Mouse (Mus musculus): ENCODE measurements around the gene Fyttd1. TPM values are rescaled to one million over a fixed set of nuclear protein-coding genes. Genes with fewer than 3 reads are reported as not detected.

The Fyttd1 gene
- 122 and 125 TPM in 2 replicates for polyA plus RNA-seq (2016; fragmentation: Nextera tagmentation; extraction: Ambion mirVana)

DNA sequence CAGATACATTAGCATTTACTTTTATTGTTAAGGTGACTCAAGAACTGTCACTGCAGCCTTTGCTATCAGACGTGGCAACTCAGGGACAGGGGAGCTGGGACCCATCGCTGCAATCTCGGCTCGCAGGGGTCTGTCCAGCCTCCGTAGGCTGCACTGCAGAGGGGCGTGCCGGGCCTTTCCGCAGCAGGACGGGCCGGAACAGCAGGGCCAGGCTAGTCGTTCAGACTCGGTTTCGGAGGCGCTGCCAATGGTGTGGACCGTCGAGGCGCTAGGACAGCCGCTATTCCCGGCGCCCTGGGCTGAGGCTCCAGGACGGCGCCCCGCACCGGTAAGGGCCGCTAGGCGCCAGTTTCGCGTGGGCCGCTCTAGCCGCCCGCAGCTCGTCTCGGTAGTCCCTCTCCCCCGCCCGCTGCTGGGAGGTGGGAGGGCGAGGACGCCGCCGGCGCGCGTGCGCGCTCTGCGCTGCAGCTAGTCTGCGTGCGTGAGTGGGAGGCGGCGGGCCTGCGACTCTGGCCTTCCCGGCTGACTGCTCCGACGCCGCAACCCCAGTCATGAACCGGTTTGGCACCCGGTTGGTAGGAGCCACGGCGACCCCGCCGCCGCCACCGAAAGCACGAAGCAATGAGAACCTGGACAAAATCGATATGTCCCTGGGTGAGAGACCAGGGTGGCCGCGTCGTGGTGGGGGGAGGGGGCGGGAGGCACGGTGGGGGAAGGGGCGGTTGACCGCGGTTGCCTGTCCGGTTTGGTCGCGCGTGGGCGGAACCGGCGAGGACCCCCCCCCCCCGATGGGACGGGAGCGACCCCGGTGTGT, at the start of gene Fyttd1, which contains the start of gene Rubcn:
TSS of gene Fyttd1 (plus strand) at position 158 of the 814 bp plus-strand sequence.
TSS of gene Rubcn (minus strand) at position 424 of the 814 bp plus-strand sequence.
- Histone ChIP-seq H3K9me3 (no peaks in the 10 kb centered on the region), H3K36me3 (replicated peaks) (no peaks in the 10 kb centered on the region), H3K4me3 (replicated peaks) (peak within 1 kb of the TSS; percentile 94), H3K9ac (peak within 1 kb of the TSS; percentile 87), H3K4me2 (peak within 1 kb of the TSS; percentile 90), H3K4me1 (peaks cover 13% of the 10 kb centered on the region), H3K27ac (peak within 1 kb of the TSS; percentile 81), H3K27me3 (no peaks in the 10 kb centered on the region)
- 3% methylated on average over 80 of the region's 83 CpGs for WGBS
- ATAC-seq (ENCODE audit: low FRiP score), result peak; percentile 97

DNA sequence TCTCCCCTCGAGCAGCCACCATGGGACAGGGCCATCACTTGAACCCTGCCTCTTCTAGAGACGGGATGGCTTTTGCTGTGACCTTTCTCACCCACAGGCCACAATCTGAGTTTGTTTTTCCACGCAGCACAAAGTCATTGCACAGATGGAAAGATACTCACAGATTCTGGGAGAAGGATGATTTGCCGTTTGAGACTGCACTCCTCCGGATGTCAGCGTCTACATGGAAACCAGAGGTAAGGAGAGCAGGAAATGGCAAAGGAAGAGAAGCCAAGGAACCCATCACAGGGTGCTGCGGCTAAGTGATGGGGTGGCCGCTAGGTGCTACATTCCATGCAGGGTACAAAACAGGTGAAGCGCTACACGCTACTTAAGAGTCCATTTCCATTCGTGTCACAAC, 48.2 kb upstream of the Fyttd1 start:
- H3K4me1 ChIP-seq, result no peaks in the 10 kb centered on the region
- H3K9me3 ChIP-seq, result no peaks in the 10 kb centered on the region
- peaks cover 56% of the 10 kb centered on the region for H3K36me3 ChIP-seq (replicated peaks)
- no peaks in the 10 kb centered on the region for H3K27me3 ChIP-seq
- ATAC-seq (ENCODE audit: low FRiP score), result no peak
- no peak overlapping the region for H3K27ac ChIP-seq
- H3K4me3 ChIP-seq (replicated peaks), result no peak overlapping the region
- H3K9ac ChIP-seq, result no peak overlapping the region
- WGBS, result 94% methylated on average over 11 of the region's 11 CpGs
- no peak overlapping the region for H3K4me2 ChIP-seq

DNA sequence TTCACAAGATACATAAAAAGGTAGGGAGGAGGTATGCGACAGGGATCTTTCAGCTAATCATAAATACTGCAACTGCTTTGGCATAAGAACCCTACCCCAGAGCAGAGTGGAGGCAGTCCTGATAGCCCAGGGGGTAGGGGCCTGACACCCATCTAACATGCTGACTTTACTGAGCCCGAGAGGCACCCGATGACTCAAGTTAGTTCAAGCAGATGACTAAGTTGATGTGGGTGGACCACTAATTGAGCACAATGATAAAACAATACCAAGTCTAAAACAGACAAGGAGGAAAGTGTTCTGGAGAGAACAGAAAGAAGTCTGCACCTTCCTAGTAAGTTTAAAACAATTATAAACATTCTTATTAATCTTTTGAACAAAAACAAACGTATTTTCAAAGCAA, 45.8 kb upstream of the Fyttd1 start:
- H3K4me3 ChIP-seq (replicated peaks), result no peak overlapping the region
- H3K4me2 ChIP-seq, result no peak overlapping the region
- H3K4me1 ChIP-seq, result no peaks in the 10 kb centered on the region
- no peaks in the 10 kb centered on the region for H3K9me3 ChIP-seq
- H3K27me3 ChIP-seq, result no peaks in the 10 kb centered on the region
- H3K9ac ChIP-seq, result no peak overlapping the region
- no peak overlapping the region for H3K27ac ChIP-seq
- WGBS, result 85% methylated on average over 4 of the region's 4 CpGs
- peaks cover 49% of the 10 kb centered on the region for H3K36me3 ChIP-seq (replicated peaks)
- ATAC-seq (ENCODE audit: low FRiP score), result no peak

DNA sequence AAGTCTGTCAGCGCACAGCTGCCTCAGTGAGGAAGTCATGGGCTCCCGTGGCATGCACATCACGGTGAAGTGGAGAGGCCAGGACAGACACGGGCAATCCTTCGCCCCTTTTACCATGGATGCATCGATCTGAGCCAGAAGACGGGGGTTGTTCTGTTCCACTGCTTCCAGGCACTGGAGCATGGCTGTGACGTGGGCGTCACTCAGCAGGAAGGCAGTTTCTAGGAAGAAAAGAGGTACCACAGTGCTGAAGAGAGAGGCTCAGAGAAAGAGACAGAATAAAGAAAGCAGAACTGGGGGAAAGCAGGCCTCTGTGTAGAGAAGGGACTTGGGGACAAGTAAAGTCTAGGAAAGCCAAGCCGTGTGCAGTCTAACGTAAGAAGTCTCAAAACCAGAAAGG, 30.2 kb upstream of the Fyttd1 start:
- WGBS, result 91% methylated on average over 11 of the region's 11 CpGs
- no peaks in the 10 kb centered on the region for H3K9me3 ChIP-seq
- no peak for ATAC-seq (ENCODE audit: low FRiP score)
- H3K36me3 ChIP-seq (replicated peaks), result peaks cover 66% of the 10 kb centered on the region
- H3K27ac ChIP-seq, result no peak overlapping the region
- no peaks in the 10 kb centered on the region for H3K4me1 ChIP-seq
- H3K27me3 ChIP-seq, result no peaks in the 10 kb centered on the region
- no peak overlapping the region for H3K9ac ChIP-seq
- H3K4me3 ChIP-seq (replicated peaks), result no peak overlapping the region
- H3K4me2 ChIP-seq, result no peak overlapping the region

DNA sequence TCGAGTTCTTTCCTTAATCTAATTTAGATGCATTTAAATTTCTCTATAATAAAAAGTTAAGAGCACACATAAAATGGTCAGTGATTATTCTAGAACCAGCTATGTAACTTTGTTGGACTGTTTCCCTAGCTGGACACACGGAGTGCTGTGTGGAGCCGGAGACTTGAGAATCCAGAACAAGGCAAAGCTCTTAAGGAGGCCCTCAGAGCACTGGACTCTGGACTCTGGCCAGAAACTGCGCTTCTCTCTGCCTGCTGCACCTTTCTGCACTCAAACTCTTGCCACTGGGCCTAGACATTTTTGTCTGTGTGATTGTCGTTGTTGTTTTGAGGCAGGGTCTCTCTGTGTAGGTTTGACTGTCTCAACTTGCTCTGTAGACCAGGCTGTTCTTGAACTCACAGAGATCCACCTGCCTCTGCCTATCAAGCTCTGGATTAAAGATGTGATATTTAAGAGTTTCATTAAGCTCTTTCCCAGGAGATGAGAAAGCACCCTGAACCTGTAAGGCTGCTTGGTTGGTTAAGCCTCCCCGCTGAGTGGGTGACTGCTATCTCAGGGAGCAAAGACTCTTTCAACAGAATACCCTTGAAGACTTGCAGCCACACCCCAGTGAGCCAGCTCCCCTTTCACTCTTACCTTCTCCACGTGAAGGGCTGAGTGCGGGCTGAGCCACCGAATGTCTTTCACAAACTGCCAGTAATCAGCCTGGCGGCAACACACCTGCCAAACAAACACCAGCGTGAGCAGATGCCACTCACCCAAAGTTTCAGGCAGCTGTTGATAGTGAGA, 28.1 kb upstream of the Fyttd1 start:
- peaks cover 2% of the 10 kb centered on the region for H3K4me1 ChIP-seq
- H3K4me2 ChIP-seq, result no peak overlapping the region
- ATAC-seq (ENCODE audit: low FRiP score), result no peak
- no peak overlapping the region for H3K4me3 ChIP-seq (replicated peaks)
- no peak overlapping the region for H3K9ac ChIP-seq
- no peaks in the 10 kb centered on the region for H3K27me3 ChIP-seq
- peaks cover 53% of the 10 kb centered on the region for H3K36me3 ChIP-seq (replicated peaks)
- 95% methylated on average over 11 of the region's 11 CpGs for WGBS
- H3K9me3 ChIP-seq, result no peaks in the 10 kb centered on the region
- no peak overlapping the region for H3K27ac ChIP-seq

DNA sequence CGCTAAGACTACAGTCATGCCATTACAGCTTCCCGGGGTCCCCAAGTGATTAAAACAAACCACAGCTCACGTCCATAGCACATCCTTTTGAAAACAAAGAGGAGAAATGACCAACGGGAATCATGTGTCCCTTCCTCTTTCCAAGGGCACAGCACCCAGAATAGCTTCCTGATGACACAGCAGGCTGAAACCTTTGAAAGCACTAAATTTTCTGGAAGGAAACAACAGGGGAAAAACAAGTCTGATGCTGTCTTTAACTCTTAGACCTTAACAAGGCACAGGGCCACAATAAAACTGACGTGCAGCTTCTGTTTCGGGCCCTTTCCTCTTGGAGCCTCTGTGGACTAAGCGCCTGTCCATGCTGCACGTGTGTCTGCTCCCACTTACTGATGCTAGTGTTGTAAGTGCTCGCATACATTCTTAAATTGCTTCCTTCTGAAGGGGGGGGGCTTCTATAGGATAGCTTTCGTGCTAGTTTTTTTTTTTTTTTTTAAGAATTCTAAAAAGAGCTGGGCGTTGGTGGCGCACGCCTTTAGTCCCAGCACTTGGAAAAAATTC, 23.7 kb upstream of the Fyttd1 start:
- Histone ChIP-seq H3K4me3 (replicated peaks) (no peak overlapping the region), H3K9me3 (no peaks in the 10 kb centered on the region), H3K27ac (no peak overlapping the region), H3K36me3 (replicated peaks) (peaks cover 17% of the 10 kb centered on the region), H3K4me1 (peaks cover 5% of the 10 kb centered on the region), H3K4me2 (no peak overlapping the region), H3K27me3 (no peaks in the 10 kb centered on the region), H3K9ac (no peak overlapping the region)
- no peak for ATAC-seq (ENCODE audit: low FRiP score)
- WGBS, result 79% methylated on average over 13 of the region's 13 CpGs

DNA sequence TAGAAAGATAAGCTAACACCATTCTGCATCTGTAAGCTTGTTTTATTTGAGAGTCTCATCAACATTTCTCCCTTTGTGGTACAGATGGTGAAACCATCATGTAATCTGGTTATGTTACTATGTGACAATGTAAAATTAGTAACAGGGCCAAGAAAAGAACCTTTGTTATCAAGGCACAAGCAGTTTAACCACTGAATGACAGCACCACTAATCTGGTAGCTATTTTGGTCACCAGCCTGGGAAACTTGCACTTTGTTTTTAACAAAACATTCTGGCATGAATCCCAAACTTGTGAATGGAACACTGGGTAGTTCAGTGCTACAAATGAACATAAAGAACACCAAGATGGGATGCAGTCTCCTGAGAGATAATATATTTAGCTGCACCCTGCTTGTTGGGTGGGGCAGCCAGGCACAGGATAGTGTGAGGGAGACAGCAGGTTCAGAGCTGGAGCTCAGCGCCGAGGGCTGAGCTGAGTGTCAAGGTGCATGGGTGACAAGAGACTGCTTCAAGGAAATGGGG, 23.2 kb upstream of the Fyttd1 start:
- H3K27me3 ChIP-seq, result no peaks in the 10 kb centered on the region
- H3K36me3 ChIP-seq (replicated peaks), result peaks cover 14% of the 10 kb centered on the region
- no peak for ATAC-seq (ENCODE audit: low FRiP score)
- H3K27ac ChIP-seq, result no peak overlapping the region
- no peaks in the 10 kb centered on the region for H3K9me3 ChIP-seq
- peaks cover 5% of the 10 kb centered on the region for H3K4me1 ChIP-seq
- H3K9ac ChIP-seq, result no peak overlapping the region
- no peak overlapping the region for H3K4me2 ChIP-seq
- 86% methylated on average over 2 of the region's 2 CpGs for WGBS
- H3K4me3 ChIP-seq (replicated peaks), result no peak overlapping the region

DNA sequence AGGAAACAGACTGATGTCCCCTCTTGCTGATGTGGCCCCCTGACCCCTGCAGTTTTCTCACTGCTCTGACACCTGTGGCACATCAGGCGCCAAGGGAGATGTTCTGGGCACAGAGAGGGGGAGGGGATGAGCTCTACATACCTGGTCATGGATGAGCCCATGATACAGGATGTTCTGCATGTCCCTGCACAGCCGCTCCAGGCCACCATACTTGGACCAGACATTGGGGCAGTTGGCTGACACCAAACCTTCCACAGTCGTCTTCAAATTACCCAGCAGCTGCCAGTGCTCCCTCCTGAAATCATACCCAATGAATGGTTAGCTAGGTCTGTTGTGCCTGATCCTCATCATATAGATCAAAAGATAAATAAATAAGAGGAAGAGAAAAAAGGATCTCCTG, 20.5 kb upstream of the Fyttd1 start:
- Histone ChIP-seq H3K9ac (no peak overlapping the region), H3K27ac (no peak overlapping the region), H3K36me3 (replicated peaks) (peaks cover 8% of the 10 kb centered on the region; the same call in 1 of the 2 replicates), H3K4me1 (peaks cover 5% of the 10 kb centered on the region), H3K27me3 (no peaks in the 10 kb centered on the region), H3K9me3 (no peaks in the 10 kb centered on the region), H3K4me3 (replicated peaks) (no peak overlapping the region), H3K4me2 (no peak overlapping the region)
- WGBS, result 82% methylated on average over 3 of the region's 3 CpGs
- ATAC-seq (ENCODE audit: low FRiP score), result no peak

DNA sequence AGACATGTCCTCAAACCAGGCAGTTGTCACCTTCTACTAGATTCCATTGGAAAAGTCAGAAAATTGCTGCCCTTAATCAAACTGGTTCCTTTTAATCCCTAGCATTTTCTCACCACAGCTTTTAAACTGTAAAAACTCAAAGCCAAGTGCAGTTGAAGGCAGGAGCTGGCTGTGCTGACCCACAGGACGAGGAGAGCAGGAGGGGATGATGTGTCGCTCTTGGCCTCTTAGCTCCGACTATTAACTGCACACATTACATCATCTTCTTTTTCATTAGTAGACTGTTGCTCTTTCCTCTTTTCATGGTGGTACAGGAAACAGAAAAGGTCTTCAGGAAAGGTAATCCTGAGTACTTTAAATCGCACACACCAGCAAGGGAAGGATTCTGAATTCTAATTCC, 18.9 kb upstream of the Fyttd1 start:
- H3K4me1 ChIP-seq, result peaks cover 5% of the 10 kb centered on the region
- H3K36me3 ChIP-seq (replicated peaks), result peaks cover 8% of the 10 kb centered on the region; the same call in 1 of the 2 replicates
- no peak overlapping the region for H3K27ac ChIP-seq
- no peak for ATAC-seq (ENCODE audit: low FRiP score)
- H3K27me3 ChIP-seq, result no peaks in the 10 kb centered on the region
- H3K9ac ChIP-seq, result no peak overlapping the region
- 75% methylated on average over 4 of the region's 4 CpGs for whole genome bisulfite sequencing
- no peaks in the 10 kb centered on the region for H3K9me3 ChIP-seq
- H3K4me2 ChIP-seq, result no peak overlapping the region
- H3K4me3 ChIP-seq (replicated peaks), result no peak overlapping the region

DNA sequence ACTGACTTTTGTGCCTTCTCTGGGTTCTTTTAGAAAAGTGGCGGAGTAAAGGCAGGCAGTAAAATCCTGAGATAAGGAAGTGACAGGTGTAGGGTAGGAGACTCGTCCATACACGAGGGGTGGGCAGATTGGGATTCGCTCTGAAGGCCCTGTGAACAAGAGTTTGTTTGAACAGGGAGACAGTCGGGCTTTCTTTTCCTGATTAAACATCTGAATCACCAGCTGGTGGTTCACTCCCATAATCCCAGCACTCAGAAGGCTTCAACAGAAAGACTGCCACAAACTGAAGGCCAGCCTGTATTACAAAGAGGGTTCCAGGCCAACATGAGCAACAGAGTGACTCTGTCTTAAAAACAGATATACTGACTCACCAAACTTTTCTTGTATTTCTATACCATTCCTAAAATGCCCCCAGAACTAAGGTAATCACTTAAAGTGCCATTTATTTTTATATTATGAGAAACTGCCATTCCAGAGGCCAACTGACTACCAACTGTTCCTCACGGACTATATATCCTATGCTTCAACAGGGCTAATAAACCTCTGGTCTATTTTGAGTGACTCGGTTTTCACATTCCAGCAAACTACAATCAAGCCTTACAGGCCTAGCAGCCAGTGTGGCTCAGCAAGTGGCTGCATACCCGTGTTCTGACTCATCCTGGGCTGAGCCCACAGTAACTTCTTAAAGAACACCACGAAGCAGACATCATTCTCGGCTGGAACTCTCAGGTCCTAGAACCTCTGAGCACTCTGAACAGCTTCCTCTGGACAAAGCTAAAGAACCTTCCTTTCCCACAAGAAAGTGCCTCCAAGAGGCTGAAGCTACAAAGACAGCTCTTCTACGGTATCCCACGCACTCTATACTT, 18.3 kb upstream of the Fyttd1 start:
- H3K36me3 ChIP-seq (replicated peaks), result peaks cover 8% of the 10 kb centered on the region; the same call in 1 of the 2 replicates
- no peak overlapping the region for H3K4me2 ChIP-seq
- H3K4me1 ChIP-seq, result peaks cover 5% of the 10 kb centered on the region
- H3K9ac ChIP-seq, result no peak overlapping the region
- H3K9me3 ChIP-seq, result no peaks in the 10 kb centered on the region
- no peak overlapping the region for H3K27ac ChIP-seq
- WGBS, result 81% methylated on average over 12 of the region's 12 CpGs
- no peaks in the 10 kb centered on the region for H3K27me3 ChIP-seq
- no peak overlapping the region for H3K4me3 ChIP-seq (replicated peaks)
- no peak for ATAC-seq (ENCODE audit: low FRiP score)

DNA sequence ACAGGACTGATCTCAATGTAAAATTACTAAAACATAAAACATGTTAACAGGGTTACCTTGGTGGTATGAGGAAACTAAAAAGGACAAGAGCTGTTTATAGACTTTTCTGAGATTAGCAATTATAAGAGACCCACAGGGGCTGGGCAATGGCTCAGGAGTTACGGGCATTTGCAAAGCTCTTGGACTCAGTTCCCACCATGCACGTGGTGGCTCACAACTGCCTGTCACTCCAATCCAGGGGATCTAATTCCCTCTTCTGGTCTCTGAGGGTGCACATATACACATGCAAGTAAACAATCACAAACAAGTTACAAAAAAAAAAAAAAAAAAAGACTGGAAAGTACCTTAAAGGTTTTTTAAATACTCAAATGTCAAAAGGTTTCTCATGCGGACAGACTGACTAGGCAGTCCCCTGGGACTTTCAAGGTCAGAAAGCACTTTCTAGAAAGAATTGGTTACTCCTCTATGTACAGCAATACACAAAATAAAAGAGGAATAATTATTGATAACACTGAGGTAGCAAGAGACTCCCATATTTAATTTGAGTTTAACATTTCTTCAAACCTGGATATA, 15.4 kb upstream of the Fyttd1 start:
- H3K27me3 ChIP-seq, result no peaks in the 10 kb centered on the region
- no peak overlapping the region for H3K4me2 ChIP-seq
- H3K36me3 ChIP-seq (replicated peaks), result peaks cover 4% of the 10 kb centered on the region; the same call in 1 of the 2 replicates
- 94% methylated on average over 3 of the region's 3 CpGs for WGBS
- no peaks in the 10 kb centered on the region for H3K9me3 ChIP-seq
- H3K4me1 ChIP-seq, result peaks cover 11% of the 10 kb centered on the region
- H3K4me3 ChIP-seq (replicated peaks), result no peak overlapping the region
- no peak overlapping the region for H3K9ac ChIP-seq
- no peak overlapping the region for H3K27ac ChIP-seq
- no peak for ATAC-seq (ENCODE audit: low FRiP score)

Data from forebrain, embryonic 12.5 days (tissue).